Mouse (Mus musculus): Measurements from ENCODE around the gene Tmem136. TPM values are rescaled to one million over a fixed set of nuclear protein-coding genes. Genes with fewer than 3 reads are reported as not detected.
A peak's percentile ranks its signal among the peaks of the same experiment; 100 is the strongest.

The Tmem136 gene
- total RNA-seq, 2 experiments from 2014 or later: 15.9 to 20.7 TPM

DNA sequence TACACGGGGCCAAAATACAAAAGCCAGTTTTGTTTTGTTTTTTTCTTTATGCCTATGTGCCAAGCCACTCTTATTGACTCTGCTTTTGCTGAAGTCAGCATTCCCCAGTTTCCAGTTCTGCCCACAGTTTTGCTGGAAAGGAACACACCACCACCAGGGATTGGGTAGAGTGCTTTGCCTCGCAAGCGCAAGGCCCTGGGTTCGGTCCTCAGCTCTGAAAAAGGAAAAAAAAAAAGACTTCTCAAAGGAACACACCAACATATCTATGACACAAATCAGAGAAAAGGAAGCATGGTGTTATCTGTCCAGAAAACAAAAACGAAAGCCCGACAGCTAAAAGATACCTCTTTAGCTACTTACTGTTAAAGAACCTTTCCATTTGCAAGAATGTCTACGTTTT, 7.2 kb downstream of the Tmem136 start:
- DNase-seq (ENCODE audit: low spot score in 2 of 2): no peak

DNA sequence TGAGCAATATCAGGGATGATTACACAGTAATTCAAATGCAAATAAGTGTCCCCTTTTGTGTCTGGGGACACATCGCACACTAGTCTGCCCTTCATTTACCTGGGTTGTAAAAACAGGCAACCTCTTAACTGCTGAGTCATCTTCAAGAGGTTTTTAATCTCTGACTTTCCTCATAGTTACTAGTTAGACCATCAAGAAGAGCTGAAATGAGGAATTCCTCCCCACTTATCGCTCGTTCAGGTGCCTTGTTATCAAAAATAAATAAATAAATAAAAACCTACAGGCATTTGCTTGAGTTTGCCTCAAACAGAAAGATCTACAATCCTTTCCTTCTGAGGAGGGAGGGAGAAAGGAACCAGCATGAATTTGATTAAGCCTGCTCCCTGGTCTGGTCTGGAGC, 7.6 kb downstream of the Tmem136 start:
- no peak for DNase-seq (ENCODE audit: low spot score in 2 of 2)

DNA sequence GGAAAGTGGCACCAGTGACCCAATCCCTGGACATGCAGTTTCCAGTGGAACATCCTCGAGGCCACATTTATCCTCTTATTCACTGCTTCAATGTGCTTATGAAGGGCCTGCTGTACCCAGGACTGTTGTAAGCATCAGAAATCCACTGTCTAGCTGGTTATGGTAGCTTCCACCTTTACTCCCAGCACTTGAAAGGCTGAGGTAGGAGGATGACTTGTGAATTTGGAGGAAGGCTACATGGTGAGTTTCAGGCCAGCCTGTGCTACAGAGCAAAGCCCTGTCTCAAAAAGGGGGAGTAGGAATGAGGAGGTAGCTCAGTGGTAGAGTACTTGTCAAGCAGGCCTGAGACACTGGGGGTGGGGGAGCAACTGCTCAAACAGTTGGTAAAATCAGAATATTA, 8.3 kb downstream of the Tmem136 start:
- no peak for DNase-seq (ENCODE audit: low spot score in 2 of 2)

- DNase-seq (ENCODE audit: low spot score in 2 of 2): no peak
Observed at GRCm38 (mm10) chr9:43107555-43107954, 8.8 kb downstream of the Tmem136 start.

GRCm38 (mm10) chr9:43107187-43107517, 9.2 kb downstream of the Tmem136 start, which contains the start of gene Arhgef12:
Arhgef12 (minus strand) TSS chr9:43107239.
- peak; percentile 37 to 55 for DNase-seq (ENCODE audit: low spot score in 2 of 2)

- peak in 1 of 2 experiments; percentile 39 for DNase-seq (ENCODE audit: low spot score in 2 of 2)
Observed at GRCm38 (mm10) chr9:43106426-43107186, 9.8 kb downstream of the Tmem136 start.

- DNase-seq (ENCODE audit: low spot score in 2 of 2): peak; percentile 88 to 92
Observed at GRCm38 (mm10) chr9:43105664-43106361, 10.6 kb downstream of the Tmem136 start.

- peak; percentile 25 to 45 for DNase-seq (ENCODE audit: low spot score in 2 of 2)
Observed at GRCm38 (mm10) chr9:43104873-43105663, 11.3 kb downstream of the Tmem136 start.

DNA sequence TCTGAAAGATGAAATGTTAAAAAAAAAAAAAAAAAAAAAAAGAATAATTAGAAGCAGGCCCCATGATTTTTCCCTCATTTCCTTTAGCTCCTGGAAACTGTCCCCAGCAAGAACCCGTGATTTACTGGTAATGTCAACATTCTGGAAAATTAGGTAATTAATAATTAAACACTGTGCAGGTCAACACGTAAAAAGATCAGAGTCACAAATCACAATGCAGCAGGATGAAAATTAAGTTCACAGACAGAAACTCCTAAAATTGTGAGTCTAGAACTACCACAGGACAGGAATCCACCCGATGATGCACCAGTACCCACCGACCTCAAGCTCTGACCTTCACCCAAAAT, 11.9 kb downstream of the Tmem136 start:
- DNase-seq (ENCODE audit: low spot score in 2 of 2): no peak

- no peak for DNase-seq (ENCODE audit: low spot score in 2 of 2)
Observed at GRCm38 (mm10) chr9:43103675-43104299, 12.6 kb downstream of the Tmem136 start.

GRCm38 (mm10) chr9:43102931-43103330, 13.4 kb downstream of the Tmem136 start:
- no peak for DNase-seq (ENCODE audit: low spot score in 2 of 2)

DNA sequence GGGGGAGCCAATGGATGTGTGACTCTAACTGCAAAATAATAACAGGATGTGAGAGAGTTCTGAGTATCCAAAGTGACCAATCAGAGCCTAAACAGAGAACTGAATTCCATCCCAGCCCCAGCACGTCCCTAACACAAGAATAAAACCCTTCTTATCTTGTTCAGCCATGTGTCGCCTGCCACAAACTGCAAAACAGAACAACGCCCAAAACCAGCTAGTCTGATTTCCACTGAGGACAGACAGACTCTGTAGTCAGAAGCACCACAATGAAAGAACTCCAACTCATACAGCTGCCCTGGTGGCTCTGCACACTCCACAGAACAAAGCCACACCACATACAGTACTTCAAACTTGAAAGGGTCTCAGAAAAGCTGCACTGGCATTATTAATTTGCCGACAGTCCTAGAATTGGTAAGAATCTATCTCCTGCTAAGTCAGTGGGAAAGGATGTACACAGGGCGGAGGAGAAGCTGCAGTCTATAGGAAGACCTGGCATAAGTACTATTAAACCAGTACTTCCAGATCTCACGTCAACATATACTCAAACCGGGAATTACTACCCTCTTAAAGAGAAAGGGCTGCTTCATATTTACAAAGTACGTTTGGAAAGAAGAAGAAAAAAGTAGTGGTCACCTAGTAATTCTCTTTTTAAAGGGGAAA, 14.3 kb downstream of the Tmem136 start:
- DNase-seq (ENCODE audit: low spot score in 2 of 2): no peak

DNA sequence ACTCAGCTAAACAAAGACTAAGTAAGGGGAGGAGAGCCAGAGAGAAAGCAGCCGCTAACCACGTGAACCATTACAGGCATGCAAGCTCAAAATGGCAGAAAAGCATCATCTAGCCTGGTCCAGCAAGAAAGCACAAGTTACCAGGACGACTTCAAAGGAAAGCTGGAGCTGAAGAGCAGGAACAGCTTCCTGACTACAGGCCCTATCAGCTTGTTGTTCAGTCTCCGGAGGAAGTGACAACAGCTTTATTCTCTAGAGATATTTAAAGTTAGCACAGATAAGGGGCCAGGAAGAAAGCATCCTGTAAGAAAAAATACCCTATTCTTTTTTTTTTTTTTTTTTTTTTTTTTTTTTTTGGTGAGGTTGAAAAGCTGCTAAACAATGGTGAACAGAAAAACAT, 17.4 kb downstream of the Tmem136 start:
- DNase-seq (ENCODE audit: low spot score in 2 of 2): no peak

- DNase-seq (ENCODE audit: low spot score in 2 of 2): no peak
Observed at GRCm38 (mm10) chr9:43097801-43098557, 18.4 kb downstream of the Tmem136 start.

DNA sequence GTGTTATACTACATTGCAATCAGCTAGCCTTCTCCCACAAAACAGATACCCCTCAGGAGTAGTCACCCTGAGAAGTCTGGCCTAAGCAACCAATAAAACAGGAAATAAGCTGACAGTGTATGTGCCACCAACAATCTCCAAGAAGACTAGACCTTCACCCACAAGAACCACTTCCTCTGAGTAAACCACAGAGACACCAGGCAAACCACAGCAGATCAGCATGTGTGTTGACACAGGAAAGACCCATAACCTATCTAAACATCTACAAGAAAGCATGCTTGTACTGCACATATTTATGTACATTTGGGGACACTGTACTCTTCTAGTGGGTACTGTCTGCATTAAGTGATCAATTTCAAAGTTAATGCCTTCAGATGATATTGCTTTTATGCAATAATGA, 20.0 kb downstream of the Tmem136 start:
- no peak for DNase-seq (ENCODE audit: low spot score in 2 of 2)

DNA sequence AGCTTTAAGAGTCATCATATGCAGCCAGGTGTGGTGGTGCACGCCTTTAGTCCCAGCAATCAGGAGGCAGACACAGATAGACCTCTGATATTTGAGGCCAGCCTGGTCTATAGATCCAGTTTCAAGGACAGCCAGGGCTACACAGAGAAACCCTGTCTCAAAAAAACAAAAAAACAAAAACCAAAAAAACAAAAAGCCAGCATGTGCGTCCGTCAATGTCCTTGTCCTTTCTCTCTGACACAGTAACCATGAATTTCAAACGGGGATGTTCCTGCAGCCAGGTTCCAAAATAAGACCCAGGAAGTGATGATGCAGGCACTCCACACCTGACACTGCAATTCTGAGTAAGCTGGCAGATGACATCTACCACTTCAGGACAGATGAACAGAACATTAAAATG, 21.5 kb downstream of the Tmem136 start:
- DNase-seq (ENCODE audit: low spot score in 2 of 2): no peak

- DNase-seq (ENCODE audit: low spot score in 2 of 2): no peak
Observed at GRCm38 (mm10) chr9:43093803-43094202, 22.6 kb downstream of the Tmem136 start.

- no peak for DNase-seq (ENCODE audit: low spot score in 2 of 2)
Observed at GRCm38 (mm10) chr9:43085686-43086285, 30.6 kb downstream of the Tmem136 start.

DNA sequence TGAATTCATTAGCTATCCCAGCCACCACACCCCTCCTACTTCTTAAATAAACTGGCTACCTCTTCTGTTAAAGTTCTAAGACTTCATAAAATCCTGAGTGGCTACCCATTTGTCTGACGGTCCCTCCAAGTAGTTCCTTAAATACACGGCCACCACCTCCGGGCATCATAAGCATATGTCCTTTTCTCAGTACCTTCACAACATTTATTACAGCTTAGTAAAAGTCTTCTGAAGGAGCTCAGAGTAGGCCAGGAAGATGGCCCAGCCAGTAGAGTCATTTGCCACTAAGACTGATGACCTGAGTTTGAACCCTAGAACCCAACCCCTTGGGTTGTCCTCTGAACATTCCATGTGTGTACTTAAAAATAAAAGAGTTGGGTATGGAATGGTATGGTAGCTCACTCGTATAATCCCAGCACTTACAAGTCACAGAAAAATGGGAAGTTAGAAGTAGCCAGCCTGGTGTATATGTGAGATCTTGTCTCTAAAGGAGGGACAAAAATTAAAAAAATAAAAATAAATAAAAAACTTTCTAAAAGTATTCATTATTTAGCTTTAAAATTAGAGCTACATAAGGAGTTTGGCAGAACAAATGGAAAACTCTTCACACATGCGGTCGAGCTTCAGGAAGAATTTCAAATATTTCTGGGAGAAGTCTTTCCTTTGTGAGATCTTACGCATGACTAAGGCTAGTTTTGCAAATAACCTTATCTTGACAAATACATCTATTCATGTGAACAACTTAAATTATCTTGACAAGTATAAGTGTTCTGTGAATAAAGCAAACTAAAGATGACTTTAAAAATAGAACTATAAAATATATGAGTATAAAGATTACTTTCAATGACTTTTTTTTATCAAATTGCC, 31.6 kb downstream of the Tmem136 start:
- DNase-seq (ENCODE audit: low spot score in 2 of 2): no peak
